Mouse (Mus musculus) cerebellum, adult 9-11 months (tissue): Measurements from ENCODE around the gene Lgals4.

Experiments
- DNase-seq: peaks from one replicate; pipeline ENCODE4 v3.0.0; 2022

The Lgals4 gene

DNA sequence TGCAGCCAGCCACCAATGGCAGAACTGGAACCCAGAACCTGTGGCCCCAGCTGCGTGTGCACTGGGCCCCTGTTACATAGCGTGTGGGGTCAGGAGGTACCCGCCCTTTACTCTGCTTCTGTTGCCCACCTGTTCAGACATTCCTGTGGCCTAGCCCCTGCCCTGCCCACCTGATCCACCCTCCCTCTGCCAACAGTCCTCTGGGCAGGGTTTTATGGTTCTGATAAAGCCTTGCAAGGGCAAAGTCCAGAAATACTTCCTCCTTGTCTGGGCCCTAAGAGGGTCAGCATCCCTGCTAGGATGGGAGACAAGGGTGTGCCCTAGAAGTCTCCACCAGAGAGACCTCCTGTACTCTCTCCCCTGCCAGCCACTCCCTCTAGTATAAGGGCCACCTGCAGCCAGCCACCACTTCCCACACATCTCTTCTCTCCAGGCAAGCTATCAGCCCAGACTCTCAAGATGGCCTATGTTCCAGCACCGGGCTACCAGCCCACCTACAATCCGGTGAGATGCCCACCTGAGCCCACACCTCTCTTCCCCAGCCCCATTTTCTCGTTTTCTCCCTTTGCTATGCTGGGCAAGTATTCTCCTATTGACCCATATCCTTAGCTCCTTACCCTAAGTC is at the start of gene Lgals4:
Gene Lgals4 (plus strand): TSS at position 132 of the 625 bp plus-strand sequence.
- no peak for DNase-seq

DNA sequence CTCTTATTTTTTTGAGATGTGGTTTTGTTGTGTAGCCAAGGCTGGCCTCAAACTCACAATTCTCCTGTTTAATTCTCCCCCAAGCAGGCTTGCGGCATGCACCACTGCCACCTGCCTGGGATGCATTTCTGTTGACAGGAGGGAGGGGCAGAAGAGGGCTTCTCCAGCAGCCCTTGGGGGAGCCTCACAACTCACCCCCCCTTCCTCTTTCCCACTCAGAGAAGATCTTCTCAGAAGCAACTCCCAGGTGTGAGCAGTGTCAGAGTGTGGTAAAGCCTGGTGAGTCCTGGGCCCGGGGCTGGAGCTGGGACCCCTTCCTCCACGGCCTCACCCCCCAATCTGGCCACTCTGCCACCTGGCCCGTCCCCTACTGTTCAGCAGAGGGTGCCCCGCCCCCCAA is 48.5 kb upstream of the Lgals4 start:
- DNase-seq: no peak

DNA sequence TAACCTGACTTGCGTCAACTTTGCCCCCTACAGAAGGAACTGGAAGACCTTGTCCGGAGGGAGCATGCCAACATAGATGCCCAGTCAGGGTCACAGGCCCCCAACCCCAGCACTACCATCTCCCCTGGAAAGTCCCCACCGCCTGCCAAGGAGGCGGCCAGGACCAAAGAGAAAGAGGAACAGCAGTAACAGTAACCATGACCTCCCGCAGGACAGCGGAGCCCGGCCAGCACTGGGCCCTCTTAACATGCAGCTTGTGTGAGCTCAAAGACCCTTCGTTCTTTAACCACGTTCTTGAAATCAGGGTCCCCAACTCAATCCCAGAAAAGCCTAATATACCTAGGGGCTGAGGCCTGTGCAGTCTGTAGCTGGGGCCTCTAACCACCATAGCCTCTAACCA is 45.8 kb upstream of the Lgals4 start:
- DNase-seq: no peak

DNA sequence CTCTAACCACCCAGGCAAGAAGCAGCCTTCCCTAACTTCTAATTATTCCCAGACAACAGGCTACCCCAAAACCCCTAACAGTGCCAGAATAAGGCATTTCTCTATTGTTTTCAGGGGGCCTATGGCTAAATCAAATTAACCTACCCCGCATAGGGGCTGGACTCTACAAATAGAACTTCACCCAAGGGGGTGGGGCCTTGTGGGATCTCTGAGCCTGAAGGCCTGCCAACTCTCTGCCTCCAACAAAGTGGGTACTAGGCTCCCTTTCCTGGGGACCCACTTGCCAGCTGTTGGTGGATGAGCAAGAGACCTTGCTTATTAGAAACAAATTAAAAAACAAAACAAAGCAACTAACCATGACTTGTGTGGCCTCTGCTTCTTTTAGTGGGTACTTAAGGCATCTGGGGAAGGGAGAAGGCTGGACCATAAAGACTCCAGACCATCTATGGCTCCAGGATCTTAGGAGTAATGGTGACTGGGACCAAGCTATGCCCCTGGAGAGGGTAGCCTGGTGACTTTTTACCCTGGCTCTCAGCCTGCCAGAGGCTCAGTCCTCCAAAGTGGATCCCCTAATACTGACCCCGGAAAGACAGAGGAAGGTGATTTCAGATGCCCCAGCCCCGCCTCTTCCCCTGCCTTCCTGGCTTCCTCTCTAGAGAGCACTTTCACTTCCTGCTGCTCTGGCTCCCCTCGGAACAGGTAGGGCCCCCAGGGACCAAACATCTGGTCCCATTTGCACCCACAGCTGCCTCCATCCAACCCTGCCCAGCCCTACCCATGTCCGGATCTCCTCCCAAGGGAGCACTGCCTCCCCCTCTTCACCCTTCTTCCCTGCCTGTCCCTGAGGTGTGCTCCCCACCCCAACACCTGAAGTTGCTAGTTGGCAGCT is 45.1 kb upstream of the Lgals4 start, which contains the start of gene Rinl:
Gene Rinl (plus strand): TSS at position 663 of the 889 bp plus-strand sequence.
- no peak for DNase-seq

DNA sequence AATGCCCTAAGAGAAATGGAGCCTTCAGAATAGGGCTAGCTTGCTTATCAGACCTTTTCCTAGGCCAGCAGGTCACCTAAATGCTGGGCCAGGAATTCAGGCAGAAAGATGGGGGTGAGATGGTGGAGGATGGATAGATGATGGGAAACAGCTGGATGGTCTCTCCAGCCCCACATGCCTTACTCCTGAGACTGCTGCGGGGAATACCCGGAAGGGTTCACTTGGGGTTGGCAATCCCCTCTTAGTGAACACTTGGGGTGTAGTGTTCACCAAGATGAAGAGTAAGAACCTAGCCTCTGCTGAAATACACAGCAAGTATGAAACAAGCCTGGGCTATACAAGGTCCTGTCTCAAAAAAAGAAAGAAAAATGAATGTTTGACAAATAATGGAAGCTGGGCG is 44.4 kb upstream of the Lgals4 start:
- no peak for DNase-seq

DNA sequence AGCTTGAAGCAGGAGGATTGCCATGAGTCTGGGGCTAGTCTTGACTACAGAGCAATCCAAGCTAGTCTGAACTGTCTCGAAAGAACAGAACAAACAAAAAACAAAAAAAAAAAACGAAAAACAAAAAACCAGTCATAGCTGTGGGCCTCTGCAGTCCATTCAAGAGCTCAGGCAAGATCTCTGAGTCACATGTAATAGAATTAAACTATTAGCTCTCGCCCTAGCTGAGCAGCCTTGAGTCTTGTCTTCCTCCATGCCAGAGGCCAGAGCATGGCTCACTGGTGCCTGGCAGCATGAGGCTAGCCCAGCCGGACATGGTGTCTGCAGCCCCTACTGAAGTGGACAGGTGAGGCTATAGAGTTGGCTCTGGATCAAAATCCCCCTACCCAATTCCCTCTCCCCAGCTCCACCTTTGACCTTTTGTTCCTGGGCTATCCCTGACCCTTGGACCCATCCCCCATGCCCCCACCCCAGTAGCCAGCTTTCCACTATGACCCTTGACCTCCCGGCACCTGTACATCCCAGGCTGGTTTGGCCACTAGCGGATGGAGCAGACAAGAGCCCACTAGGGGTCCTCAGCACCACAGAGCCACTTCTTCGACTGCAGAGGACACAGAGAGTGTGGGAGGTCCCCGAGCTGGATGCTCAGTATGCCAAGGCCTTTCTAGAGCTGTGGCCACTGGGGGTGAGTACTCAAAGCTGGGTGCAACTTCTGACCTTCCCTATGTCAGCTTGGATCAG is 43.4 kb upstream of the Lgals4 start:
- DNase-seq: no peak

DNA sequence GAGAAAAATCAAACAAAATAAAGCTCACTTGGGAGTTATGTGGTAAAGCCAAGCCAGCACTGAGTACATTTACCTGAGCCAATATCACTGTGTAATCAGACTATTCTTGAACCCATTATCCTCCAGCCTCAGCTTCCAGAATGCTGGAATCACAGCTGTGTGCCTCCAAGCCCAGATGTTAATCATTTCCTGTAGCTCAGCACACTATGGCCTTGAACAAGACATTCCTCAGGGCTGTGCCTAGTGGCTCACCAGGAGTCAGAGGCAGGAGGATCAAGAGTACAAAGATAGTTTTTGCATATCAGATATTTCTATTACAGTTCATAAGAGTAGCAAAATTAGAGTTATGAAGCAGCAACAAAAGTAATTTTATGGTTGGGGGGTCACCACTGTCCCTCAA is 41.9 kb upstream of the Lgals4 start:
- no peak for DNase-seq

DNA sequence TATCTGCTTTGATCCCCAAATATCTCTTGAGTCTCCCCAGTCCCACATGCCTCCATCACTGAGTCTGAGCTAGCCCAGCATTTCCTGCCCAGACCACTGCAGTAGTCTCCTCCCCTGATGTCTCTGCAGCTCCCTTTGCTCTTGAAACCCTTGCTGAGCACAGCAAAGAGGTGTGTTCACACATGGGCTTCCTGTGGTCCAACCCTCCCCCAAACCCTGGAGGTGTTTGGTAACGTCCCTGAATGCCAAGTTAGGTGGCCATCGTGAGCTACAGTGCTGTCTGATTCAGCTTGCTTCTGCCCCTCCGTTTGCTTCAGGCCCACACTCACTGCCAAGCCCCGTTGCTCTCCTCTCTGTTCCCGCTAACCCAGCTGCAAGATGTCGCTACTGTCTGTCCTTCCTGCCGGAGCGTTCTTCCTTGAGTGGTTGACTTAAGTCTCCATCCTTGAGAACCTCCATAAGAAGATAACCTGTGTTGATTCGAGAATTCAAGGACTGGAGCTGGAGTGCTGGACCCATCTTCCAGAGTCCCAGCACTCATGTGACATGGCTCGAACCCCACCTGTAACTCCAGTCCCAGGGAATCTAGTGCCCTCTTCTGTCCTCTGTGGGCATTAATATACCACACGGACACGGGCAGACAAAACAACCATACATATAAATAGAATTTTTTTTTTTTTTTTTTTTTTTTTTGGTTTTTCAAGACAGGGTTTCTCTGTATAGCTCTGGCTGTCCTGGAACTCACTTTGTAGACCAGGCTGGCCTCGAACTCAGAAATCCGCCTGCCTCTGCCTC is 41.1 kb upstream of the Lgals4 start:
- no peak for DNase-seq

DNA sequence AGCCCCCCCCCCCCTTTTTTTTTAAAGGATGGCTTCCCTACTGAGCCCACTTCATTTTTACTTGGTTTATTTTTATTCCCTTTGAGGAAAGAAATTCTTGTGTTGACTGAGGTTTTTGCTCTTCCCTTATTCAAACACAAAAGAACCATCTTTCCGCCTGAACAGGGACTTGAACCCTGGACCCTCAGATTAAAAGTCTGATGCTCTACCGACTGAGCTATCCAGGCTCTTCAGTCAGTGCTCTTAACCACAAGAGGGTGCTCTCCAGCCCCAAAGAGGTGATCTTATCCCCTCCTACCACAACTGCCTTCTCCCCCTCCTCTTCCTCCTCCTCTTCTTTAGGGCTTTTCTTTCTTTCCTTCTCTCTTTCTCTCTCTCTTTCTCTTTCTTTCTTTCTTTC is 39.8 kb upstream of the Lgals4 start:
- DNase-seq: no peak

DNA sequence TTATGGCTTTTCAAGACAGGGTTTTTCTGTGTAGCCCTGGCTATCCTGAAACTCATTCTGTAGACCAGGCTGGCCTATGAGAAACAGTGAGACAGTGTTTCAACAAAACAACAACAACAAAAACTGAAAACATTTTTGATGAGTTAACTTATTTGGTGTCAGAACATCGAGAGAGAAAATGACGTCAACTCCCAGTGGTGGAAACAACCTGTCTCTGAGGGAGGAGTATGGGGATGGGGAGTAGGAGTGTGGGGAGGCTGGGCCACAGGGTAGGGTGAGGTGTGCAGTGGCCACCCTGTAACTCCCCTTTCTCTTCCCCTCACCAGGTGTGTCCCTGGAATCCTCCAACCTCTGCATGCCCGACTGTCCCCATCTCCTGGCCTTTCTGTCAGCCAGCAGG is 39.2 kb upstream of the Lgals4 start:
- DNase-seq: no peak

DNA sequence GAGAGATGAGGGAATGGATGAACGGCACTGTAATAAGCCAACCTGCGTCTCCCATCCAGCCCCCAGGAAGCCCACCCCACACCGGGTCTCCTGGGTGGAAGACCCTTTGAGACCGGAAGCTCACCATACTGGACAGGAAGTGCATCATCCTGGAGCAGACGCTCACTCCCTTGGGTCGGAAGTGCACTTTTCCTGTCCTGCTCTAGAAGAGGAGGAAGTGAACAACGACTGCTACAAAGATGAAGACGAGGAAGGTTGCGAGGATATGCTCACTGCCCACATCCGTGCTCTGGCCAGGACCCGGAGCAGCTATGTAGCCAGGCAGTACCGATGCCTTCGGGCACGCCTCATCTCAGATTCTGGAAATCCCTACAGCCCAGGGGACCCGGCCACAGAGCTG is 37.8 kb upstream of the Lgals4 start:
- no peak for DNase-seq

DNA sequence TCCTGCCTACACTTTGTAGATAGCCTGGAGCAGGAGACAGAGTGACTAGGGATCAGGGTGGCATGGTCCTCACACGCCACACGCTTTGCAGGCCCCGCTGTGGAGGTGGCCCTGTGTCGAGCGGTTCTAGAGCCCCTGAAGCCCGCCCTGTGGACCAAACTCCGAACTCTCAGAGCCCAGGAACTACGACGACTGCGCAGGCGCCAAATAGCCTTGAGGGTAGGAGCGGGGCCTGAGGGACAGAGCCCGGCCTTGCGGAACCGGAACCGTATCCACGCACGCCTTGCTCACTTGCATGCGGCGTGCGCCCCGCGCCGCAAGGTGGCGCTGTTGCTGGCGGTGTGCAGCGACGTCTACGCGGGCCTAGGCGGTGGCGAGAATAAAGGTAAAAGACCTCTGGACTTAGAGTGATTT is 37.1 kb upstream of the Lgals4 start:
- DNase-seq: peak; percentile 87

DNA sequence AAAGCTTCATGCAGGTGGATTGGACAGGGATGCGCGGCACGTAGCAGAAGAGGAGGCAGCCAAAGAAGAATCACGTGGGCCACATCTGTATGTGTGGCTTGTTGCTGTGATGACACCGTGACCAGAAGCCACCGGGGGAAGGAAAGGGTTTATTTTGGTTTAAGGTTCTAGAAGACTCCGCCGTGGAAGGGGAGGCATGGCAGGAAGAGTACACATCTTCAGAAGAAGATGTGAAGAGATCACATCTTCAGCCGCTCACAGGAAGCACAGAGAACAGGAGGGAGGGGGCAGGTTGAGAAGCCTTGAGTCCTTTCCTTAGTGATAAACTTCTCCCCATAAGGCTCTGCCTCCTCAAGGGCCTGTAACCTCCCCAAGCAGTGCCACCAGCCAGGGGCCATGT is 33.7 kb upstream of the Lgals4 start:
- DNase-seq: no peak

DNA sequence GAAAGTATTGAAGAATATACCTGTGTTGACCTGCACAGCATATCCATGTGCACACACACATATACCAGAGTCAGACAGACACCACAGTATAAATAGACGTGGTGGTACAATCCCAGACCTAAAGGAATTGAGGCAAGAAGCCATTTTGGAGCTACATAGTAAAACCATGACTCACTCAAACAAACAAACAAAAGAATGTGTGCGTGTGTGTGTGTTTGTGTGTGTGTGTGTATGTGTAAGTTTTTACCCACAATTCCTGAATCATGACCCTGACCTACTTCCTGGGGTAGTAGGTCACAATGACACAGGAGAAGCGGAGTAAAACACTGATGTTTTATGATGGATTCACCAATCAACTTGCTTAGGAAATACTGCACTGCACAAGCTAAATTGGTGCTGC is 32.2 kb upstream of the Lgals4 start:
- no peak for DNase-seq

DNA sequence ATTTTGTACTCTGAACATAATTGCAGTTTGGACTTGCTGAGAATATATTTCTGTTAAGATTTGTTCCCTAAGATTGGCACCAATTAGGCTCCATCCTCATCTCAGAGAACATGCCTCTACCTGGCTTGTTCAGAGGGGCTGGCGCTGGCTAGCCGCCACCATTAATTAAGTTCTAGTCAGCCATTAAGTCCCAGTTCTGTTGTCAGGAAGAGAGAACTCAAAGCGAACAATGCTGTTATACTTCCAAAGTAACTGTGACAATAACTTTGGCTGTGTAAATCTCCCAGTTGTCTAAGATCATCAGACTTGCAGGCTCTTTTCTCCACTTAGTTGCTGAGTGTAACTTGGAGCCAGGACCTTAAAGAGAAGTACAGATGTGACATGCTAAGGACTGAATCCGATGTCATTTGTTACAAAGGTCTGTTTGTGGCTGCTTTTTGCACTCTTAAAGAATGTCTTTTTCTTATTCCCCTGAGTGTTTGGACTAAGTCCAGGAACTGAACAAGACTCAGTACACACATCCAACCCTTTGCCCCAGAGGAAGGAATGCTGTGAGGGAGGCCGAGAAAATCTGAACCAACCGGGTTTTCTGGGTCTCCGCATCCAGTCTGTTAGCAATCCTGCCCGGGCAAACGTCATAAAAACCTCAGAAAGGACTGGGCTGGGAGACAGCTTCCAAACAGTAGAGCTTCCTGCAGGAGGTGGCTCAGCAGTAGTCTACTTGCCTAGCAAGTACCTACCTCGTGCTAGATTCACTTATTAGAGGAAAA is 31.6 kb upstream of the Lgals4 start:
- no peak for DNase-seq

DNA sequence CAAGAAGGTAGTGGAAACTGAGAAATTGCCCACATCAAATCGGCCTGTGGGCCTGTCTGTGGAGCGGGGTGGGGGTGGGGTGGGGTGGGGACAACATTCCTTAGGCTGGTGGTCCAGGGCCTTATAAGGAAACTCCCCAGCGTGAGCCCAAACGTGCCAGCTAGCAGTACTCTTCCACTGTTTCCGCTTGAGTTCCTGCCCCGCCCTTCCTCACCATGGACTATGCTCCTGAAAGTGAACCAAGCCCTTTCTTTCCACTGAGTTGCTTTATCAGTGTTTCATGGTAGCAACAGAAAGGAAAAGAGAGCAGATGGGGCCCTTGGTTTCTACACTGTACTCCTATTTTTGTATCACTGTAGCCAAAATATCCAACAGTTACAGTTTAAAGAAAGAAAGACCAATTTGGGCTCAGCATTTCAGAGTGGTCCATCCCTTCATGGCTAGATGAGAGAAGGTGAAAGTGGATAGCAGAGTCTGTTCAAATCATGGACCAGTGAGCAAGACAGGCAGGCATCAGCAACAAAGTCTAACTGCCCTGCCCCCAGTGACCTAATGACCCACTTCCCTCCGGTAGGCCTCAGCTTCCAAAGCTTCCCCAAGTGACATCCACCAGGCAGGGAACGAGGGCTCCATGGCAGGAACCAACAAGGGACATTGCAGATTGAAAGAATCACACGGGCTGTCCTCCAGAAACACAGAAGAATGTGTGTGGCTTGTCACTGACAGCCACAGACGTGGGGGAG is 30.6 kb upstream of the Lgals4 start:
- no peak for DNase-seq

DNA sequence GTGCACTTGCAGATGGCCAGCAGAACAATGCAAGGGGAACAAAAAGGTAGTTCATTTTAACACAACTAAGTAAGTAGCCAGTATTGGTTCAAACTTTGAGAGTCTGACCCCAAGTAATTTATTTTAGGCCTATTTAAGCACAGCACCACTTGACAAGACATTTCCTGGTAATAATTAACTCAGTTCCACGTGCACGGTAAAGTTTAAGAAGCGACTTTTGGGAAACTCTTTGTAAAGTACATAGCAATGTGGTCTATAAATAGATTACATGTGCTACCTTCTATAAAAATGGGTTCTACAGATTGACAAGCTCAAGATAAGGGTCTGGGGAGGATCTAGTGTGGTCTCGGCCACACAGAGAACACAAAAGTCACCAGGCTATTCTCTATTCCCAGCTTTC is 29.9 kb upstream of the Lgals4 start:
- no peak for DNase-seq

DNA sequence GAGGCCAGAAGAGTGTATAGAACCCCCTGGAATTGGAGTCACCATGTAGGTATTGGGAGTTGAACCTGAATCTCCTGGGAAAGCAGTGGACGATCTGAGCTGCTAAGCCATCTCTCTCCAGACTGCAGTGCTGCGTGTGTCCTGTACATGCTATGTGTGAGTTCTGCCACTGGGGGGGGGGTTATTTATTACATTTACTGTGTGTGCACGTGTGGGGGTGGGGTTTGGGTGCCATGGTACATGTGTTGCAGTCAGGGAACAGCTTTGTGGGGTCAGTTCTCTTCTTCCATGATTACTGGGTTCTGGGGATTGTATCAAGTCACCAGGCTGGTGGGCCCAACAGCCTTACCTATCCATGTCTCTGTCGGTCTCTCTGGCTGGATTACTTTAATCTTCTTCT is 26.8 kb upstream of the Lgals4 start:
- DNase-seq: peak; percentile 49

DNA sequence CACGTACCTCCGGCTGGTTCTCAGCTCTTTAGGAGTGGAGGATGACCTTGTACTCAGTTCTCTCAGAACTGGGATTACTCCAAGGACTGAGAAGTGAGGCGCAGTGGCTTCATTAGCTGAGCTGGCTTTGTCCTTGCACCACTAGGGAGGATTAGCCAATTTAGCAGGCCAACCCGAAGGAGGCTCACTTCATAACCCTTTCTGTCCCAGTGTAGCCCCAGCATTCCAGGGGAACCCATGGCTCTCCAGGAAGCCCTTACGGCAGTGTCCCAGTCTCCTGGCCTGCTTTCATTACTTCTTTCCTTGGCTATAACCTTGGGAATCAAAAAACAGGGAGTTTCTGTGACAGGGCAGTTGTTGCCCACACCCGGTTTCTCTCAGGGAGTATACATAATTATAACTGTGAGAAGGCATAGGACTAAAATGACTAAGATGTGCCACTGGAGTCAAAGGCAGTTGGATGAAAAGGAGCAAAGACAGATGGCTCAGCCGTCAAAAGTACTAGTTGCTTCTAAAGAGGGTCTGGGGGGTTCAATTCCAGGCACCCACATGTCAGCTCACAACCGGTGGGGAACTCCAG is 25.9 kb upstream of the Lgals4 start:
- peak; percentile 65 for DNase-seq

DNA sequence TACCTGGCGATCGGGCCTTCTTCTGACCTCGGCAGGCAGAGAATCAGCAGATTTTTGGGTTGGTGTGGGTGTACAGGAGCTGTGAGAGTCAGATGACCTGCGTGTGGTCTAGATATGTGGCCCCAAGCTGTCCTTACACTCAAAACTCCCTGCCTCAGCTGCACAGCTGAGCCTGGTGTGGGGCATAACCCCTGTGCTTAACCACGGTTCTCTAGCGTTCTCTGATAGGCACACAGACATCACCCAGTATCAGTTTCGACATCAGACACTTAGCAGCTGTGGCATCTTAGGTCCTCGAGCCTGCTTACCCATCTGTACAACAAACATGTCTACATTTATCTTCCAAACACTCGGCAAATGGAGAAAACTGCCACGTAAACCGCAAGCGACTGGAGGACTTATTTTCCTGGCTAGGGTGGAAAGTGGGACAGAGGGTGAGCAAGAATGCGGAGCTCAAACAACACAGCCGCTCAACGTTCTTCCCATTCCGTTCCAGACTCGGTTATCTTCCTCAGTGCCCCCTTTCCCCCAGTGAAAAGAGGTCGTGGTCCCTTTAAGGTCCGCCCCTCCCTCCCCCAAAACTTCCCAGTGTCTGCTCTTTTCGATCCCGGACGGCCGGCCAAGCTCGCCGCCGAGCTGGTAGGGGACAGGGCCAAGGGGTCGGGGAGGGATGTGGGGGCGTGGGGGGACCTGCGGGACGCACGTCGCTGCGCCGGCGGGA is 25.3 kb upstream of the Lgals4 start, which contains the start of gene Hnrnpl:
Gene Hnrnpl (plus strand): TSS at position 321 of the 721 bp plus-strand sequence.
- peak; percentile 66 for DNase-seq
